Mouse (Mus musculus): ENCODE results near the gene Hist1h2ao. TPM values are rescaled to one million over a fixed set of nuclear protein-coding genes. Genes with fewer than 3 reads are reported as not detected.
"Not testable (repeated sequence)": the region's sequence is repeated elsewhere in the genome, so short reads cannot be mapped to it uniquely, and the experiment has no call there.

Gene Hist1h2ao
- polyA plus RNA-seq, 1 experiment: not detected

- H3K79me2 ChIP-seq (ENCODE audit: control insufficient read depth, insufficient read depth): no peaks in the 10 kb centered on the region
- no peak for TF ChIP-seq MAX (IDR thresholded peaks at IDR 0.05)
- TF ChIP-seq MYOD1 (IDR thresholded peaks at IDR 0.05; ENCODE audit: control insufficient read depth, insufficient read length, low read depth): no peak
- no peak for TF ChIP-seq USF1 (IDR thresholded peaks at IDR 0.05; ENCODE audit: low read depth)
- TF ChIP-seq CTCF (IDR thresholded peaks at IDR 0.05; ENCODE audit: control insufficient read depth, insufficient read depth, insufficient read length): no peak
- TF ChIP-seq CEBPB (IDR thresholded peaks at IDR 0.05; ENCODE audit: low read depth): no peak
- no peak for TF ChIP-seq FOSL1 (IDR thresholded peaks at IDR 0.05; ENCODE audit: insufficient read depth, low read length, poor library complexity, severe bottlenecking)
- H3K79me3 ChIP-seq (ENCODE audit: low read depth): no peaks in the 10 kb centered on the region
- peak overlapping the region; percentile 32 for H3ac ChIP-seq (ENCODE audit: control insufficient read depth, insufficient read length, low read depth)
- no peaks in the 10 kb centered on the region for H3K27me3 ChIP-seq (ENCODE audit: control insufficient read depth, insufficient read depth, insufficient read length)
- H3K4me3 ChIP-seq (ENCODE audit: insufficient read depth, poor library complexity, severe bottlenecking): no peak overlapping the region
- no peaks in the 10 kb centered on the region for H3K36me3 ChIP-seq (ENCODE audit: control insufficient read depth, insufficient read depth)
Measured at GRCm38 (mm10) chr13:21787760-21788593, 22.3 kb upstream of the Hist1h2ao start.

GRCm38 (mm10) chr13:21789925-21790324, 20.3 kb upstream of the Hist1h2ao start:
- TF ChIP-seq USF1 (IDR thresholded peaks at IDR 0.05; ENCODE audit: low read depth): no peak
- TF ChIP-seq CEBPB (IDR thresholded peaks at IDR 0.05; ENCODE audit: low read depth): no peak
- no peak for TF ChIP-seq MYOG (IDR thresholded peaks at IDR 0.05; ENCODE audit: control insufficient read depth, extremely low read depth, insufficient read length)
- TF ChIP-seq FOSL1 (IDR thresholded peaks at IDR 0.05; ENCODE audit: insufficient read depth, low read length, poor library complexity, severe bottlenecking): no peak
- TF ChIP-seq MYOD1 (IDR thresholded peaks at IDR 0.05; ENCODE audit: control insufficient read depth, insufficient read length, low read depth): no peak
- TF ChIP-seq CTCF (IDR thresholded peaks at IDR 0.05; ENCODE audit: control insufficient read depth, insufficient read depth, insufficient read length): no peak
- no peak for TF ChIP-seq MAX (IDR thresholded peaks at IDR 0.05)

GRCm38 (mm10) chr13:21790601-21791283, 19.5 kb upstream of the Hist1h2ao start:
- Histone ChIP-seq H3K36me3 (ENCODE audit: control insufficient read depth, insufficient read depth) (no peaks in the 10 kb centered on the region), H3K79me3 (ENCODE audit: low read depth) (no peaks in the 10 kb centered on the region), H3K4me3 (ENCODE audit: insufficient read depth, poor library complexity, severe bottlenecking) (no peak overlapping the region), H3K27me3 (ENCODE audit: control insufficient read depth, insufficient read depth, insufficient read length) (no peaks in the 10 kb centered on the region), H3K79me2 (ENCODE audit: control insufficient read depth, insufficient read depth) (no peaks in the 10 kb centered on the region), H3ac (ENCODE audit: control insufficient read depth, insufficient read length, low read depth) (no peak overlapping the region)
- TF ChIP-seq MAX (IDR thresholded peaks at IDR 0.05) (no peak), FOSL1 (IDR thresholded peaks at IDR 0.05; ENCODE audit: insufficient read depth, low read length, poor library complexity, severe bottlenecking) (no peak), CTCF (IDR thresholded peaks at IDR 0.05; ENCODE audit: control insufficient read depth, insufficient read depth, insufficient read length) (no peak), CEBPB (IDR thresholded peaks at IDR 0.05; ENCODE audit: low read depth) (no peak), MYOD1 (IDR thresholded peaks at IDR 0.05; ENCODE audit: control insufficient read depth, insufficient read length, low read depth) (no peak), USF1 (IDR thresholded peaks at IDR 0.05; ENCODE audit: low read depth) (no peak), MYOG (IDR thresholded peaks at IDR 0.05; ENCODE audit: control insufficient read depth, extremely low read depth, insufficient read length) (no peak)

More at GRCm38 (mm10) chr13:21789925-21790324, 20.3 kb upstream of the Hist1h2ao start:
- Histone ChIP-seq H3K4me3 (ENCODE audit: insufficient read depth, poor library complexity, severe bottlenecking) (no peak overlapping the region), H3K27me3 (ENCODE audit: control insufficient read depth, insufficient read depth, insufficient read length) (no peaks in the 10 kb centered on the region), H3K79me3 (ENCODE audit: low read depth) (no peaks in the 10 kb centered on the region), H3K79me2 (ENCODE audit: control insufficient read depth, insufficient read depth) (no peaks in the 10 kb centered on the region), H3K36me3 (ENCODE audit: control insufficient read depth, insufficient read depth) (no peaks in the 10 kb centered on the region), H3ac (ENCODE audit: control insufficient read depth, insufficient read length, low read depth) (no peak overlapping the region)

- TF ChIP-seq MYOG (IDR thresholded peaks at IDR 0.05; ENCODE audit: control insufficient read depth, extremely low read depth, insufficient read length): no peak
- no peak for TF ChIP-seq USF1 (IDR thresholded peaks at IDR 0.05; ENCODE audit: low read depth)
- TF ChIP-seq CTCF (IDR thresholded peaks at IDR 0.05; ENCODE audit: control insufficient read depth, insufficient read depth, insufficient read length): no peak
- no peak for TF ChIP-seq MYOD1 (IDR thresholded peaks at IDR 0.05; ENCODE audit: control insufficient read depth, insufficient read length, low read depth)
- TF ChIP-seq MAX (IDR thresholded peaks at IDR 0.05): no peak
- TF ChIP-seq FOSL1 (IDR thresholded peaks at IDR 0.05; ENCODE audit: insufficient read depth, low read length, poor library complexity, severe bottlenecking): no peak
- TF ChIP-seq CEBPB (IDR thresholded peaks at IDR 0.05; ENCODE audit: low read depth): no peak
- Histone ChIP-seq H3K27me3 (ENCODE audit: control insufficient read depth, insufficient read depth, insufficient read length) (no peaks in the 10 kb centered on the region), H3K36me3 (ENCODE audit: control insufficient read depth, insufficient read depth) (no peaks in the 10 kb centered on the region), H3K4me3 (ENCODE audit: insufficient read depth, poor library complexity, severe bottlenecking) (no peak overlapping the region), H3ac (ENCODE audit: control insufficient read depth, insufficient read length, low read depth) (no peak overlapping the region), H3K79me2 (ENCODE audit: control insufficient read depth, insufficient read depth) (no peaks in the 10 kb centered on the region), H3K79me3 (ENCODE audit: low read depth) (no peaks in the 10 kb centered on the region)
Measured at GRCm38 (mm10) chr13:21795584-21795983, 14.7 kb upstream of the Hist1h2ao start.

GRCm38 (mm10) chr13:21797163-21797562, 13.1 kb upstream of the Hist1h2ao start:
- H3K79me3 ChIP-seq (ENCODE audit: low read depth); H3K79me2 ChIP-seq (ENCODE audit: control insufficient read depth, insufficient read depth); H3ac ChIP-seq (ENCODE audit: control insufficient read depth, insufficient read length, low read depth); H3K4me3 ChIP-seq (ENCODE audit: insufficient read depth, poor library complexity, severe bottlenecking); H3K27me3 ChIP-seq (ENCODE audit: control insufficient read depth, insufficient read depth, insufficient read length); H3K36me3 ChIP-seq (ENCODE audit: control insufficient read depth, insufficient read depth): not testable (repeated sequence)

GRCm38 (mm10) chr13:21803058-21803457, 7.2 kb upstream of the Hist1h2ao start:
- not testable (repeated sequence) for H3K79me3 ChIP-seq (ENCODE audit: low read depth); H3K36me3 ChIP-seq (ENCODE audit: control insufficient read depth, insufficient read depth)

GRCm38 (mm10) chr13:21811074-21811473, 809 bp downstream of the Hist1h2ao start:
- H3K27me3 ChIP-seq (ENCODE audit: control insufficient read depth, insufficient read depth, insufficient read length): not testable (repeated sequence)

More at GRCm38 (mm10) chr13:21803058-21803457, 7.2 kb upstream of the Hist1h2ao start:
- H3ac ChIP-seq (ENCODE audit: control insufficient read depth, insufficient read length, low read depth); H3K4me3 ChIP-seq (ENCODE audit: insufficient read depth, poor library complexity, severe bottlenecking); H3K27me3 ChIP-seq (ENCODE audit: control insufficient read depth, insufficient read depth, insufficient read length); H3K79me2 ChIP-seq (ENCODE audit: control insufficient read depth, insufficient read depth): not testable (repeated sequence)

GRCm38 (mm10) chr13:21811539-21811938, 1.3 kb downstream of the Hist1h2ao start, which contains the start of gene Hist1h4m:
Gene Hist1h4m, plus strand, starts transcription at chr13:21811746.
- not testable (repeated sequence) for H3K79me3 ChIP-seq (ENCODE audit: low read depth); H3K4me3 ChIP-seq (ENCODE audit: insufficient read depth, poor library complexity, severe bottlenecking); H3ac ChIP-seq (ENCODE audit: control insufficient read depth, insufficient read length, low read depth); H3K36me3 ChIP-seq (ENCODE audit: control insufficient read depth, insufficient read depth); H3K79me2 ChIP-seq (ENCODE audit: control insufficient read depth, insufficient read depth); H3K27me3 ChIP-seq (ENCODE audit: control insufficient read depth, insufficient read depth, insufficient read length)

More at GRCm38 (mm10) chr13:21811074-21811473, 809 bp downstream of the Hist1h2ao start:
- H3ac ChIP-seq (ENCODE audit: control insufficient read depth, insufficient read length, low read depth); H3K79me2 ChIP-seq (ENCODE audit: control insufficient read depth, insufficient read depth); H3K4me3 ChIP-seq (ENCODE audit: insufficient read depth, poor library complexity, severe bottlenecking); H3K79me3 ChIP-seq (ENCODE audit: low read depth); H3K36me3 ChIP-seq (ENCODE audit: control insufficient read depth, insufficient read depth): not testable (repeated sequence)

Measured in C2C12 (cell line).